Mouse (Mus musculus) splenic B cell, adult 2 months (primary cell): ENCODE results near the gene Emc10.

ENCODE experiments used
- DNase-seq: peaks from one replicate; pipeline ENCODE4 v3.0.0-alpha.2; 2011; ENCODE audit warnings: low read depth, low spot score
- H3K27me3 ChIP-seq: 2 replicates; pipeline ENCODE4 v1.6.1; 2012; ENCODE audit warnings: mild to moderate bottlenecking, low read length, moderate library complexity, mixed read lengths; ENCODE audit not compliant: control insufficient read depth, poor library complexity, insufficient read depth, severe bottlenecking
- H3K36me3 ChIP-seq: 2 replicates; pipeline ENCODE4 v1.6.1; 2012; ENCODE audit warnings: mild to moderate bottlenecking, low read length, moderate library complexity, mixed read lengths; ENCODE audit not compliant: control insufficient read depth, poor library complexity, insufficient read depth, severe bottlenecking

Emc10 gene

GRCm38 (mm10) chr7:44443268-44444173 is 52.8 kb downstream of the Emc10 start:
- Histone ChIP-seq H3K36me3 (no peaks in the 10 kb centered on the region), H3K27me3 (peaks cover 4% of the 10 kb centered on the region)
- no peak for DNase-seq

- Histone ChIP-seq H3K27me3 (peaks cover 4% of the 10 kb centered on the region), H3K36me3 (no peaks in the 10 kb centered on the region)
- no peak for DNase-seq
Observed at GRCm38 (mm10) chr7:44442407-44442821, 53.9 kb downstream of the Emc10 start.

GRCm38 (mm10) chr7:44441648-44442109 is 54.6 kb downstream of the Emc10 start:
- peaks cover 4% of the 10 kb centered on the region for H3K27me3 ChIP-seq
- H3K36me3 ChIP-seq, result no peaks in the 10 kb centered on the region
- DNase-seq, result no peak

GRCm38 (mm10) chr7:44441180-44441579 is 55.1 kb downstream of the Emc10 start:
- DNase-seq, result no peak
- no peaks in the 10 kb centered on the region for H3K36me3 ChIP-seq
- H3K27me3 ChIP-seq, result peaks cover 4% of the 10 kb centered on the region

GRCm38 (mm10) chr7:44440479-44440878 is 55.9 kb downstream of the Emc10 start:
- Histone ChIP-seq H3K36me3 (no peaks in the 10 kb centered on the region), H3K27me3 (peaks cover 3% of the 10 kb centered on the region)
- no peak for DNase-seq
